Mouse (Mus musculus) frontal cortex, adult 2 months (tissue): ENCODE measurements around the gene Gpc3. TPM values are rescaled to one million over a fixed set of nuclear protein-coding genes. Genes with fewer than 3 reads are reported as not detected.

Source experiments
- DNase-seq, 2 experiments: peaks; one replicate each; pipeline ENCODE4 v3.0.0; 2022; ENCODE audit warnings: low spot score in 1 of 2; ENCODE audit errors: extremely low spot score in 1 of 2
- polyA plus RNA-seq: library from polyadenylated mRNA; depleted of rRNA; stranded (reverse); fragments of >200 nt; gene quantifications from 2 replicates; pipeline ENCODE4 v1.2.3, GENCODE M21; 2012

The Gpc3 gene
- polyA plus RNA-seq, 1 experiment = 6.3 TPM

DNA sequence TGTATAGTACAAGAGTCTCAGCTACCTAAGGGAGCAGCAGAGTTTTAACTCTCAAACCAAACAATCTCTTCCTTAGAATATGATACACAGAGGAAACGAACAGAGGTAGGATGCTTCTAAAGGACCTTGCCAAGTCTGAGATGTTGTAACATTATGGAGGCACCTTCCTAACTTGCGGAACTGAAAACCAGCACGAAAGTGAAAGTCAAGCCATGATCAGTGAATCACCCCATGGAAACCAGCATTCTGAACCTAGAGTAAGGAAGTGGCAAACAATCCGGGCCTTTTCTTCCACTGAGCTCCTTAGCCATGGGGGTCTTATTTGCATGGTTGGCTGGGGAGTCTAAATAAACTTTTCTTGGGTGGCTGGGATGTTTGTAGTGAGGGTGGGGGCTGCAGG lies 53.8 kb downstream of the Gpc3 start:
- no peak for DNase-seq

DNA sequence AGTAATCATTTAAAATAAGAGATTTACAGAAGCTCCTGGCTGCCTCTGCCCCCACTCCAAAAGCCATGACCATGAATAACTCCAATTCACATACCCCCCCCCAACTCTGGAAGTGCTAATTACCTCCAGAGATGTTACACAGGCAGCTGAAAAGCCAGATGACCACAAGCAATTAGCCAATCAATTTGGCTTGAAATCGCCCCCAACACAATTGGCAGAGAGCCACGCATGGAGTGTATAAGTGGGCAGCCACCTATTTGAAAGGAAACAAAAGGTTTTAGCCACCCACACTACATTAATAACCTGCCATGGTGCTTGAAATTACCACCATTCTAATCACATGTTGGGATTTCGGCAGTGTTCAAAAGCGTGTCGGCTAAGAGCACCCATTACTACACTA lies 55.2 kb downstream of the Gpc3 start:
- no peak for DNase-seq

DNA sequence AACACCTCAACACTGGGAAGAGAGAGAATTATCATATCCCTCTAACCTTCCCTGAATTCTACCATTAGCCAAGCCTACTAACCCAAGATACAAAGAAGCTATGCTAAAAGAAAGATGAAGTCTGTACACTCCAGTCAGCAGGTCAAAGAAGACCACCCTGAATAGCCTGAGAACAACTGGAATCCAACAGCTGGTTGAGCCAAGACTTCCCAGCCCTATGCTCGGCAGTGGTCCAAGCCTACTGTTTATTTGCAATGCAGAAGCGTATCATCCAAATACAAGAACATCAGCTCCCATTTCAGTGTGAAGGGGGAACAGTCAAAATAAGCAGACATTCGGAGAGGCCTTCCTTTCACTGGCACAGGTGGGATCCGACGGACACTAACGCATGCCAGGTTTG lies 56.3 kb downstream of the Gpc3 start:
- no peak for DNase-seq

DNA sequence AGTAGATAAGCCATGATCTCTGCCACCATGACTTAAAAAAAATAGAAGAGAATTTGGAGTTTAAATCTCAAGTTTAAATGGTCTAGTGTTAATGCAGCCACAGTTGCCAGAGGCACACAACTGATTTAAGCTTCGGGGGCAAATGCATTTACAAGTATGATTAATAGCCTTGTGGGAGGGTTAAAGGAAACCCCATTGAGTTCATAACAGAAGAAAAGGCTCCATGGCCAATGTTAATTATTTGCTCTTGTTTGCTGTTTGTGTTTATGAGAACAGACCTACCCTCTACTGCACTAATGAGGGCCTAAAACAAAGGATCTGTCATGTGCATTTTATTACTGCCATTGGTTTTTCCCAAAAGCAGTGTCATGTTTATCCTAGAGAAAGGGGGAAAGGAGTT lies 62.5 kb downstream of the Gpc3 start:
- DNase-seq = no peak

DNA sequence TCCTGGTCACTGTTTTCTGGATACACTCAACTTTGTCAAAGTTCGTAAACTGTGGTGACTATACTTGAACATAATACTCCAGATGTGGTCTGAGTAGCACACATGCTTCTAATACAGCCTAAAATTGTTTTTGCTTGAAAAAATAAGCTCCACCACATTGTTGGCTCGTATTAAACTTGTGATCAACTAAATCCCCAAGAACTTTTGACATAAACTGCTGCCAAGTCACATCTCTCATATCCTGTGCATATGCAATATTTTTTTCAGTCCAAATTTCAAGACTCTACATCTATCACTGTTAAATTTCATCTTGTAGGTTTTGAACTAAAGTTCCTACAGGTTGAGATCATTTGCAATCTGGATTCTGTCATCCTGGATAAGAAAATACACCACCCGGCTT lies 69.1 kb downstream of the Gpc3 start:
- DNase-seq = no peak

DNA sequence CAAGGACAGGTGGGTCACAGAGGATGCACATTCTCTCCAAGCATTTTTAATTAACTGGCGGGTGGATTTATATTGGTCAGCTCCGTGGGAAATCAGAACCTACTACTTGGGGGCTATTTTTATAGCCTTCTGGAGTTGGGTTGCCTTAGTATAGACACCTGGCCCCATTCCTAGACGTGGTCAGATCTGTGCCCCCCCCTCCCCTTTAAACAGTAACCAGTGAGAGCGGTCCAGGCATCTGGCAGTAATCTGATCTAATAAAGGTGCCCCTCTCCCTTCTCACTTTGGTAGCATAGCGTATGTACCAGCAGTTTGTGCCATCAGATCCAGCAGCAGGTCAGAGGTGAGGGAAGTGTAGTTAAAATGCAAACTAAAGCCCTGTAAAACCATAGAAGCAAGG lies 76.5 kb downstream of the Gpc3 start:
- DNase-seq = no peak

DNA sequence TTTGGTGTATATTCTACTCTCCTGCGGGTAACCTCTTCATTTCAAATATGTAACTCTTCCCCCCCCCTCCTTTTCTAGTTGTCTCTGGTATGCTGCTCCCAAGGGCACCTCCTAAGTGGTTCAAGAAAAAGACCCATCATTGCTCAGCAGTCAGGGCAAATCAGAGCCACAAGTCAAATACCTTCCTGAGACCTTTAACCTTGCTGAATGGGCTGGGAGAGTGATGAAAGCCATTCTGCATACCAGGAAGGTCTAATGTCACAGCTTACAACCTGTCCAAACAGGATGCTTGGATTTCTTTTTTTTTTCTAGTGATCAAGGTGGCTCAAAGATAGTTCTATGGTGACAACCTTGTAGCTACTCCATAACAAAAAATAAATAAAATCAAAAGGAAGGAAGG lies 80.0 kb downstream of the Gpc3 start:
- no peak for DNase-seq

DNA sequence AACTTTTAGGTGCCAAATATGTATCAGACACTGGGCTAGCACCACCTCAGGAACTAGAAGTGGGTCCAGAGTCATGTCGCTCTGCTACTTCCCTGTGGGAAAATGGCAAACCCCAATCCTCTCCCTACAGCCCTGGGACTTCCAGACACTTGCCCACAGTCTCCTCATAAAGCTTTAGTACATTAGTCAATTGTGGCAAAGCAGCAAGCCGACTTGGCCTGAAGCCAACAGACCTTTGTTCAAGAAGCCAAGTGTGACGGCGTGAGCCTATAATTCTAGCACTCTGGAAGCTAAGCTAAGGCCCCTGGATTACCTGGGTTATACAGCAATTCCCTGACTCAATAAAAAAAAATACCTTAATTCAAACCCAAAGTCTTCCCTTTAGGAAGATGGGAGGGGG lies 80.7 kb downstream of the Gpc3 start:
- DNase-seq = no peak

DNA sequence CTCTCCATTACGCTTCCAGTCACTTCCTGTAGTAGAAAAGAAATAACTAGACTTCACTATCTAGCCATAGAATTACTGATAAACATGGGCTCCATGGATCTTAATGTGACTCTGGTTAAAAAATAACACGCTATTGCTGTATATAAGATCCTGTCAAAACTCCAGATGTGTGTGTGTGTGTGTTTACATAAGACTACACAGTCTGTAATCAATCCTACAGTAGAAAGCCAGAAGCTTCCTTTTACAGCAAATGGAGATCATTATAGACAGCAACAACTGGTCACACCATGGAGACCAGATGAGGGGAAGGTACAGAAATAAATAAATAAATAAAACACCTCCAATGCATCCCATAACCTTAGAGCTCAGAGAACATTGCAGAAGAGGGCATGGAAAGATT lies 81.6 kb downstream of the Gpc3 start:
- no peak for DNase-seq

DNA sequence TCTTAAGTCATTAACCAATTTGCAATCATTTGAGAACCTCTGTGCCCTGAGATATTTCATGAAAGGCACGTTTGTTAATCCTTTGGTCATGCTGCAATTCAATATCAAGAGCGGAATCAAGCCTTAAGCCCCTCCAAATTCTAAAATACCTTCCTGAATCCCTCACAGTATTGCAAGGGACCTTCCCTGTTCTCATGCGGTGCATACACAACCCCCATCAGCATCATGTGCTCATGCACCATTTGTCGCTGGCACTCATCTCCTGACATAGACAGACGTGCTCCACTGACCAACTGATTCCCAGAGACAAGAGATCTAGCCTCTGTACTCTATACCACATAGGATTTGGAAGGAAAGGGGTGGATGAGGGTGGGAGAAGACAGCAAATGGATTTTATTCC lies 87.7 kb downstream of the Gpc3 start:
- no peak for DNase-seq

DNA sequence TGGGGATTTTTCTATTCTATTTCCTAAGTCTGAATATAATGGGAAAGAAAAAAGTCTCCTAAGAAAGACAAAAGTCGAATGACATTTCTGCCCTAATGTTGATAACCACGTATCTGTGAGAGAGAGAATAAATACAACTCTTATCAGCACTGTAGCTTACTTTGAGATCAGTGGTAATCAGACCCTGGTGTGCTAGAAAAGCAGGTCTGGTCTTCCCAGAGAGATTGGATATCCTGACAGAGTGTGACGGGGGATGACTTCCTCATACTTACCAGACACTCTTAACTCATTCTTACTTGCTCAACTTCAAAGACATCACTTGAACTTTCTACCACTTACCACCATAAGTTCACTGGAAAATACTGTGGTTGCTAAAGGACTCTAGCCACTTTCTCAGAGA lies 88.6 kb downstream of the Gpc3 start:
- DNase-seq = no peak

DNA sequence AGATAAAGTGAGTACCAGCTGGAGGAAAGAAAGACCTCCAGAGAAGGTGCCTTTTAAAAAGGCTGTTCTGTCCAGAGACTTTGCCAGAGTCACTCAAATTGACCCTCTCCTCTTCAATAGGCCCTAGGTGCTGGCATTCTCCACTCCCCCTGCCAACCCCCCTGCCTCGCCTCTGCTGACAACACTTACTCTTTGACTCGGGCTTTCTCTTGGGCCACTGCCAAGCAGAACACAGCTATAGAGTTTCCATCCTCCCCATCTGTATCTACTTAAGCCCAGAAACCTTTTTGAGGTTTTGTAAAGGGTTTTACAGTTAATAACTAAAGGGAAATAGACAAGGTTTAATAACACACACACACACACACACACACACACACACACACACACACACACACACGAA lies 99.2 kb downstream of the Gpc3 start:
- no peak for DNase-seq

DNA sequence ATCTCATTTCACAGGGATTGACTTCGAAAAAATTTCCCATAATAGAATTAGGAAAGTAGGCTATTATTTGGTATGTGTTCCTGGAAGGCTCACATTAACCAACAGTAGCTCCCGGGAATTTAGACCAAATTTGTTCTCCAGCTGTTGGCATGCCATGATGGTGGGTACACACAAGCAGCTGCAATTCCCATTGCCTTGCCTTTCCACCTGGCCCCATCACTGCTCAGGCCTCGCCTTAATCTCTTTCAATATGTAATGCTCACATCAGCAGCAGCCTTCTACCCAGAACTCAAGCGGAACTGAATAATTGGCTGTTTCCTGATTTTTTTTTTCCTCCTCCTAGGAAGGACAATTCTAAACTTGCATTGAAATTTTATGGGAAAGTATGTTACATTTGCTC lies 102.6 kb downstream of the Gpc3 start:
- DNase-seq = no peak

DNA sequence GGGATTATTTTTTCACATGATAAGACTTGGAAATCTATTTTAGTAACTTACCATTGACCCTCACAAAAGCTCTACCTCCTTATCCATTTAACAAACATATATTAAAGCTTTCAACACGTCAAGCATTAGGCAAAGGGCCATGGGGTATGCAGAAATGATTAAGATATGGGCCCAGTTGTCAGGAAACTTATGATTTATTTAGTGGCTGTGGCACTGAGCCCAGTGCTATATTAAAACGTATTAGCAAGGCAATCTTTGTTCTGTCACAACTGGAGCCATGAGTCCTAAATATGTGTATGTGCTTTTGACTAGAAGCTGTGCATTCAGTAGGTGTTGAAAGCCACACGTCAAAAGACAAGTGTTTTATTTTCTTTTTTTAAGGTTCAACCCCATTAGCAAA lies 109.9 kb downstream of the Gpc3 start:
- DNase-seq = no peak

DNA sequence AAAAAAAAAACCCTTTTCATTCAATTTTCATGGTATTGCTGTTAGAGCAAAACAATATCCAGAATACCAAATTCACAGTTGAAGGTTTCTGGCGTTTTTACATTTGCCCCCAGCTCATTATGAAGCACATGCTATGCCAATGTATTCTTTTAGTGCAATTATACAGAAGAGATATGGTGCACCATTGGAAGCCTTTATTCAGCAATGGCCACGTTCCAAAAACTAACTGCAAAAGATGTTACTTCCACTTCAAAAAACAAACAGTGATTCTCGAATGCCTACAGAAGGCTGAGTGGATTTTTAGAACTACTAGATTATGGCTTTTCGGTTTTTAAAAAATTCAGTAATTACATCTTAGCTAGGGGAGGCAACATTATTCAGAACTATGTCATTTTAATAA lies 124.3 kb downstream of the Gpc3 start:
- peak in 1 of 2 experiments; percentile 5 for DNase-seq

DNA sequence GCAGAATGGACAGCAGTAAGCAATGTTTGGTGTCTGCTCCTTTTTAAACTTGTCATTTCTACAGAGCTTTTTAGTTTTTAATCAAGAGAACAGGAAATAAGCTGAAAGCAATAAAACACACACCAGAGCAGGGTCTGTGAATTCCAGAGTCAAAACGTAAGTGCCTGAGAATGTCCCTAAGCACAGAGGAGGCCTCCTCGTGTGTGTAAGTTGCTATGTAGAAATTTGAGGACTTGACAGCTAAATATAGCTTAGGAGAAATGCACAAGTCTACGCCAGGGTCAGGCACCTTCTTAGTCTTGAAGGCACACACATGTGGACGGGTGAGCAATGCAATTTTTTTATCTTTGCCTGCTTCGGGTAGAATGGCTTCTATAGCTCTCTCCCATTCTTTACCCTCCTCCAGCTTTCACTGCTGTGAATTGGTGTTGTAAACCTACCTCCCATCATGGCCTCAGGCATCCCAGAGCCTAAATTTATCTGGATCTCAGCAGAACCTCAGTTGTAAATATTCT lies 158.6 kb downstream of the Gpc3 start:
- no peak for DNase-seq

DNA sequence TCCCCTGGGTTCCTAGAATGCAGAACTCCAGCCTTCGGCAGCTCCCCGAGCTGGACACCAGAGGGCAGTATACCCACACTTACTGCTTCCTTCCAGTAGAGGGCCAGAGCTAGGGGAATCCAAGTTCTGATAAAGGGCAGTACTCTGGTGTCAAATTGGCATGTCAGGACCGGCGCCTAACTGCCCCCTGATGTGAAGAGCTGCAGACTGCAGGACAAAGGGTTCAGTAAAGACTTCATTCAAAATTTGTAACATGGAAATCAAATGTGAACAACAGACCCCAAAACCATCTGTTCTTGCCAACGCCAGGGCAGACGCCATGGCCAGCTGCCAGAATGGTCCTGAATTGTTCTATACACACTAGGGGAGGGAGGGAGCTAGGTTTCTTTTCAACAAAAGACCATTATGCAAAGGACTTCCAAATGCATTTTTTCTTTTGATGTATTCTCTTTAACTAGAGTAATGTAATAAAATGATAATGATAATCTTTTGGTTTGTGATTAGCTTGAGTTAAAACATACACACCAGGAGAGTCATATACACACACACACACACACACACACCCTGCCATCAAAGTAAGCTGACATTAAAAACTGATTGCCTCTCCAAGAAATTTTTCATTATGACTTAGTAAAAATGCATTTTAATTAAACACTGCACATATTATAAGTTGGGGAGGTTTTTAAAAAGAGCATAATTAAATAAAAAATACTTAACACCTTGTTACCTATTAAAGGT lies 160.1 kb downstream of the Gpc3 start:
- peak; percentile 26 to 84 for DNase-seq

DNA sequence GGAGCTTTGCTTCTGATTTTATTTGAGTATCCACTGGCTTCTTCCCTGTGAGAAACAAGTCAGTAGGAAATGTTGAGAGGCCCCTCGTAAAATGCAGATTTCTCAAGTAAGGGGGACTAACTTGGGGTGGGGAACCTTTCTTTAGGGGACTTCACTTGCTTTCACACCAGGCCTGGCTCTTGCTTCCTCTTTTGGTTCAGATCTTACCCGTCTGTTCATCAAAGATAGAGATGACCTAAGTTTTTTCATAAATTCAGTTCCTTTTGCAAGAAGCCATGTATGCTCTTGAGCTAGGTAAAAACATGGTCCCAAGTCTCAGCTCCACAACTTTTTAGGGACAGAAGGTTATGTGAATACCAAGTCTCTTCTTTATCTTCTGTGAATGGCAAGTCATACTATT lies 164.6 kb downstream of the Gpc3 start:
- no peak for DNase-seq

DNA sequence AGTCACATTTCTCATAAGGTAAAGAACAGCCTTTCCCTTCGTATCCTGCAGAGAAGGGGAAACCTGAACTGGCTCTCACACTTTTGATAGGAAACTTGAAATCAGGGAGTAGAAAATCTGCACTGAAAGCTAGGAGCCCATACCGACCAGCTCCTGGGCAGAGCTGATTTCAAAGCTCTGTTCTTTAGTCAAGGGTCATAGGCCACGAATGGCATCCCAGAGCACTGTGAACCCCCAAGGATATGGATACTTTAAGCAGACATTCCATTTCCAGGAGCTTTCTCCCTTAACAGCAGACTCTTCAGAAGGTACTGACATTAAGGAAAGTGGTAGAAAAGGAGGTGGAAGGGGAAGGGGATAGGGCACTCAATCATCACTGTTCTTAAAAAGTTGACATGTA lies 165.3 kb downstream of the Gpc3 start:
- no peak for DNase-seq

DNA sequence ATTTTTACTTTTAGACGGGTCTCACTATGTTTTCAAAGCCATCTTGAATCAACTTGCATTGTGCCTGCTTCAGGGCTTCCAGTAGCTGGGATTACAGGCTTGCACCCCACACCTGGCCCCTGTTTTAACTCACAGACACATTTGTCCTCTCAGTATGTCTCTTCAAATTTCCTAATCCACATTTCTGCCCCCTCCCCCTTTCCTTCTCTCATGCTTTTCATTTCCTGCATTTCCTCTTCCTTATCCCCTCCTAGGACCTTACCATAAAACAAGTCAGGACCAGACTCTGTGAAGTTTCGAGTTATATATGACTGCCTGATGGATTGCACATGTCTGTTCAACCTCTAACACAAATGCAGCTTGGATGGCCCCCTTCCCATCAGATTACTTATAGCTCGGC lies 167.2 kb downstream of the Gpc3 start:
- no peak for DNase-seq

DNA sequence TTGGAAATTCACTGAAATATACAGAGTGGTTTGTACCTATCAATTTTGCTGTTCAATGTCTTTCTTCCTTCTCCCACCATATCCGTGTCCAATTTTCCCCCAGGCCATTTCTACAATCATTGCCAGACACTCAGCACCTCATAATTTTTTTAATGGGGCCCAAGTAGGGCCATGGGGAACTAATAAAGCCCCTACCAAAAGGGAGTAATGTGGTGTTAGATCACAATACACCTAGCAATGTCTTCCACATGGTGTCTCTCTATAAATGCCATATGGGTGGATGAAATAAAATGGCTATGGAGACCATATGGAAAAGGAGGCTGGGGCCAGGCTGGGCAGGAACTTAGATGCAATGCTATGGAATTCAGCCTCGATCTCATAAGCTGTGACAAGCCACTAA lies 168.8 kb downstream of the Gpc3 start:
- no peak for DNase-seq

DNA sequence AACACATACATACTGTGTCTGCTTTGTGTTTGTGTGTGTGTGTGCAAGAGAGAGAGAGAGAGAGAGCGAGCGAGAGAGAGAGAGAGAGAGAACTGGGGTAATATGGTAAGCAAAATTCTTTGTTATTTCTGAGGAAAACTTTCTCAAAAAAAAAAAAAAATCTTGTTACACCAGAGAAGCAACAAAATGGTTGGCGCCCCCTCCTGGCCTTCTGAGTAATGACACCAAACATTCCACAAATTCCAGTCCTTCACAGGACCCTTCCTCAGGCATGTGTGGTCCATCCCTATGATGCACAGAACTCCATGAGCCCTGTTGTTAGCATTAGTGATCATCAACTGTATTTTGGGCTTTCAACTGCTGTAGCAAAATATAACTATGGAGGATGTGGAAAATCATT lies 172.0 kb downstream of the Gpc3 start:
- DNase-seq = peak in 1 of 2 experiments; percentile 17

DNA sequence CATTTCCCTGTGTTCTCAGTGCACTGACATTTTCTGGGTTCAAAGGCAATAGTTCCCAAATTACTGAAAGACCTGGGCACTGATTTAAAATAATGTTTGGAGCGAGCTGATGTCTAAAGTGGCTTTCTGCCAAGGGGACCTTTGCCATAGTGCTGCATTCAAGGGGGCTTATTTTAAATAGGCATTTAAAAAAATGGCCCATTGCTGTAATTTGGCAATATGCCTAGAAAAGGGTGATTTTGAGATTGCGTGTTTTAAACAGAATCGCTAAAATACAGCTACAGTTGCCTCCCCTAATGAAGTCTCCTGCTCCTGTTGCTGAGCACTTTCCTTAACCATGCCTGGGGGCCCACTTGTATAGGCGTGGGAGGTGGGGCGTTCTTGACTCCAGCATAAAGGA lies 174.3 kb downstream of the Gpc3 start:
- no peak for DNase-seq
